Mouse (Mus musculus) B cell, adult (primary cell): Measurements from ENCODE around the gene Tk2. TPM values are rescaled to one million over a fixed set of nuclear protein-coding genes. Genes with fewer than 3 reads are reported as not detected.

Source experiments
- total RNA-seq: library from RNA; stranded (reverse); gene quantifications from 4 replicates; pipeline ENCODE4 v1.2.4, GENCODE M21; 2023; ENCODE audit not compliant: inconsistent age

Gene Tk2
- 98.5 to 107 TPM (median 104 TPM) in 4 replicates for total RNA-seq

DNA sequence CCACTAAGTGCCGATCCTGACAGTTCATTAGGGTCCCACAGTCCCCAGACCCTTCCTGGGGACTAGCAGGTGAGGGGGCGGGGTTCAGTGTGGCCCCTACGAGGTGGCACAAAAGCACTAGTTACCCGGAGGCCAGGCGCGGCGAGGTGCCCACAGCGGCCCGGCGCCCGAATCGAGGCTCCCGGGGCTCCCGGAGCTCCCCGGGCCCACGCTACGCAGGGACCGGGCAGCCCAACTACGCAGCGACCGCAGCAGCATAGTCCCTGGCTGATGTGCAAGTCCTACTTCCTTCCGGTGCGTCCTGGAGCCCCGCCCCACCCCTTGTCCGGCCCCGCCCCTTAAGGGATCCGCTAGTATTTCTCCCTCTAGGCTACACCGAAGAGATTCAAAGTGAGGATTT is at the start of gene Tk2:
TSS of gene Tk2 (minus strand) at position 283 of the 400 bp plus-strand sequence.

DNA sequence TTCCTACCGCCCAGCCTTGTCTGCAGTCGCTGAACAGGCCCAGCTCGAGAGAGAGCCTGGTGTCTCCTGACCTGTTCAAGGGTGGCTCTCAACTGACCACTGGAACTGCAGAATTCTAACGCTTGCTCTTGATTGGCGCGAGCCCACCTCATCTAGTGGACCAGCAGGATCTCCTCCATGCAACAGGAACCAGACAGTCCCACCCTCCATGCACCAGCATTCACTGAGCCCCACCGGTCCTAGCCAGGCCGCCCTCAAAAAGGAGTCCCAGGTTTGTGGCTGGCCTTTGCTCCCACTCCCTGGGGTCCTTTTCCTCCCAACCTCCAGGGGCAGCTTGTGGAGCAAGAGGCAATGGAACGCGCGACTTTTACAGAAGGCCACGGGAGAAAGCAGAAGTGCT is 44.7 kb upstream of the Tk2 start, which contains the start of gene Cmtm2a:
TSS of gene Cmtm2a (minus strand) at position 101 of the 400 bp plus-strand sequence.

DNA sequence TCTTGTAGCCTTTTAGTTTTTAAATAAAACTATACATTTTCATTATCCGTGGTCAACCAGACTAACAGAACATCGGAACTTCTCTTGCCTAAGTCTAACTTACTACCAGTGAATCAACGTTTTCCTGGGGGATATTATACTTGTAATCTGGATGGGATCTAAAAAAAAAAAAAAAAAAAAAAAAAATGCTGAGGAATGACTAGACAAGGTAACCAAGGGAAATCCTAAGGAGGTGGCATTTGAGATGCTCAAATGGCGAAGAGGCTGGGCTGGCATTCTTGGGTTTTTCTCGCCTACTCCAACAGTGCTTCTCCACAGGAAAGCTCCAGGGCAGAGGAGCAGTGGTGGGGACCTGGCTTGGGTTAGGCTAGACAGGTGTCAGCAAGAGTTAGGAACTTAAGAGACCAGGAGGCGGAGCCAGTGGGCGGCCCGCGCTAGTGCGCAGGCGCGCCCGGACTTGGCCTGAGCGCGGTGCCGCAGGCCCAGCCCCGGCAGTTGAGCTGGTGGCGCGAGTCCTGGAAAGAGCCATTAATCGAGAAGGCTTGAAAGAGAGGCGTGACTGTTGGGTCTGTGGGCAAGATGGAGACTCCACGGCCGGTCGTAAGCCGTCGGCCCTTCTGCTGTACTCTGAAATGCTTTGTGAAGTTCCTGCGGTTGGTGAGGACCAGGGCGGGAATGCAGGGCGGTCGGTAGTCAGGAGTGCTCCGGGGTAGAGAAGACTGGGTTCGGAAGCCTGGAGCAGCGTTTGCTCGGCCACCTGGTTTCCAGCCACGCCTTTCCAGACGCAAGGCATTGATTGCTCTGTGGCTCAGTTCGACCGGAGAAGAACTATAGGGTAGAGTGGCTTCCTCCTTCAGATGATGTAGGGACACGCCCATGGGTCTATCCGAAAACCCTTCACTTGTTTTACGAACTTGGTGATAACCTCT is 2.3 kb upstream of the Tk2 start, which contains the start of gene Cklf:
TSS of gene Cklf (plus strand) at position 423 of the 929 bp plus-strand sequence.

Other genes starting within 250 kb of the Tk2 start
- gene Cdh5, start 146.9 kb downstream of the Tk2 start, total RNA-seq = 0.64 to 1.6 TPM (median 0.92 TPM) in 4 replicates
- 0.38 TPM in 1 of 4 replicates, not detected in the others for gene Bean1, start 78.1 kb downstream of the Tk2 start, total RNA-seq
- 66.5 to 76.0 TPM (median 67.5 TPM) in 4 replicates for gene Cklf, start 2.3 kb upstream of the Tk2 start, total RNA-seq
- gene Cmtm2a, start 44.6 kb upstream of the Tk2 start, total RNA-seq = not detected in 4 replicates
- gene Gm45711, start 61.5 kb upstream of the Tk2 start, total RNA-seq = not detected in 4 replicates
- not detected in 4 replicates for gene Cmtm1, start 61.6 kb upstream of the Tk2 start, total RNA-seq
- not detected in 4 replicates for gene Gm11020, start 73.0 kb upstream of the Tk2 start, total RNA-seq
- not detected in 4 replicates for gene Cmtm2b, start 73.7 kb upstream of the Tk2 start, total RNA-seq
- 11.3 to 18.9 TPM (median 13.8 TPM) in 4 replicates for gene Cmtm3, start 90.9 kb upstream of the Tk2 start, total RNA-seq
- gene Cmtm4, start 147.2 kb upstream of the Tk2 start, total RNA-seq = 0.48 to 0.72 TPM (median 0.60 TPM) in 4 replicates
- gene Dync1li2, start 194.5 kb upstream of the Tk2 start, total RNA-seq = 49.5 to 85.5 TPM (median 58.7 TPM) in 4 replicates